8 mouse cellular contexts compared by ENCODE assay signal in genomic region chr12:70347202-70347841, GRCm38 (mm10). TPM values are rescaled to one million over a fixed set of nuclear protein-coding genes. Genes with fewer than 3 reads are reported as not detected.
A peak's percentile ranks its signal among the peaks of the same experiment; 100 is the strongest.
DNase-seq lines count a peak whose midpoint lies in the region; ATAC-seq lines count a peak whose summit lies in the region.

Gene Trim9, minus strand, starts transcription at chr12:70347614.

- no peaks in the 10 kb centered on the region for H3K9me3 ChIP-seq in heart, embryonic 14.5 days (ENCODE audit: control insufficient read depth, low read length)
- no peaks in the 10 kb centered on the region for H3K9me3 ChIP-seq in liver, embryonic 11.5 days (ENCODE audit: control insufficient read depth, low read length)
- H3K9me3 ChIP-seq in stomach, embryonic 15.5 days, result no peaks in the 10 kb centered on the region

- no peaks in the 10 kb centered on the region; the same call in 1 of the 2 replicates for H3K4me1 ChIP-seq in brown adipose tissue, adult 24 weeks (ENCODE audit: control insufficient read depth, insufficient read depth, insufficient read length, low read length)
- peaks cover 13 to 17% of the 10 kb centered on the region in 2 experiments for H3K4me1 ChIP-seq in heart, embryonic 14.5 days (ENCODE audit: control insufficient read depth in 2 of 2, insufficient read depth in 2 of 2, low read length in 2 of 2)
- H3K4me1 ChIP-seq in liver, embryonic 11.5 days (replicated peaks; ENCODE audit: control insufficient read depth, insufficient read depth, low read length), result peaks cover 12% of the 10 kb centered on the region; the same call in 1 of the 2 replicates
- H3K4me1 ChIP-seq in stomach, embryonic 15.5 days, result peaks cover 15% of the 10 kb centered on the region; the same call in 1 of the 2 replicates

- peak within 1 kb of the TSS; percentile 55 for H3K4me3 ChIP-seq in brown adipose tissue, adult 24 weeks (ENCODE audit: insufficient read depth, low read depth, low read length)
- peak within 1 kb of the TSS; percentile 67 for H3K4me3 ChIP-seq in heart, embryonic 14.5 days (ENCODE audit: control insufficient read depth in 1 of 2, insufficient read depth in 1 of 2, low read depth in 1 of 2, low read length in 2 of 2)
- peak within 1 kb of the TSS; percentile 57 for H3K4me3 ChIP-seq in liver, embryonic 11.5 days (ENCODE audit: low read depth, low read length)
- peak within 1 kb of the TSS; percentile 57 for H3K4me3 ChIP-seq in stomach, embryonic 15.5 days (replicated peaks)

- peaks cover 25% of the 10 kb centered on the region for H3K27me3 ChIP-seq in heart, embryonic 14.5 days (ENCODE audit: control insufficient read depth, insufficient read depth, low read length)
- H3K27me3 ChIP-seq in liver, embryonic 11.5 days (replicated peaks; ENCODE audit: control insufficient read depth, insufficient read depth, low read length), result peaks cover 40% of the 10 kb centered on the region
- peaks cover 17% of the 10 kb centered on the region for H3K27me3 ChIP-seq in stomach, embryonic 15.5 days (replicated peaks)

- peak; percentile 95 for ATAC-seq in heart, embryonic 14.5 days (ENCODE audit: insufficient number of reproducible peaks, insufficient read depth, low FRiP score, low read depth)
- peak; percentile 97 for ATAC-seq in liver, embryonic 11.5 days (replicated peaks; ENCODE audit: low FRiP score)
- ATAC-seq in stomach, embryonic 15.5 days (ENCODE audit: insufficient read depth, low FRiP score, low read depth), result peak; percentile 98

- peak; percentile 81 for DNase-seq in CD4-positive, CD25-positive, alpha-beta regulatory T cell, adult 2 months (ENCODE audit: low read depth, low spot score)
- DNase-seq in fibroblast of lung, adult 2 months (ENCODE audit: low read depth), result peak; percentile 36
- DNase-seq in kidney, postnatal 10 days, result peak; percentile 96
- DNase-seq in liver, embryonic 11.5 days (ENCODE audit: low spot score), result peak; percentile 91
- DNase-seq in neural tube, embryonic 10.5 days (ENCODE audit: extremely low spot score, low spot score), result peak; percentile 94

- WGBS in heart, embryonic 14.5 days, result under 1% methylated on average over 48 of the region's 50 CpGs
- 0% methylated on average over 39 of the region's 50 CpGs for WGBS in liver, embryonic 11.5 days
- 0% methylated on average over 50 of the region's 50 CpGs for WGBS in stomach, embryonic 15.5 days

- H3K27ac ChIP-seq in brown adipose tissue, adult 24 weeks (replicated peaks; ENCODE audit: low read depth, low read length), result no peak within 1 kb of the TSS
- H3K27ac ChIP-seq in heart, embryonic 14.5 days (replicated peaks in 1 of 2; ENCODE audit: control insufficient read depth in 1 of 2, insufficient read depth in 1 of 2, low read depth in 2 of 2, low read length in 2 of 2), result no peak within 1 kb of the TSS
- H3K27ac ChIP-seq in liver, embryonic 11.5 days (ENCODE audit: low read depth, low read length), result no peak within 1 kb of the TSS
- peak within 1 kb of the TSS; percentile 72 for H3K27ac ChIP-seq in stomach, embryonic 15.5 days

- peak within 1 kb of the TSS; percentile 98 for H3K4me2 ChIP-seq in heart, embryonic 14.5 days (ENCODE audit: low read length)
- H3K4me2 ChIP-seq in liver, embryonic 11.5 days, result peak within 1 kb of the TSS; percentile 87
- H3K4me2 ChIP-seq in stomach, embryonic 15.5 days, result peak within 1 kb of the TSS; percentile 83

- peak within 1 kb of the TSS; percentile 73 for H3K9ac ChIP-seq in heart, embryonic 14.5 days (ENCODE audit: low read length)
- H3K9ac ChIP-seq in liver, embryonic 11.5 days (ENCODE audit: low read depth, low read length), result peak within 1 kb of the TSS; percentile 38; the same call in 1 of the 2 replicates
- peak within 1 kb of the TSS; percentile 35 for H3K9ac ChIP-seq in stomach, embryonic 15.5 days

- H3K36me3 ChIP-seq in heart, embryonic 14.5 days (ENCODE audit: control insufficient read depth, insufficient read depth, low read length), result no peaks in the 10 kb centered on the region
- no peaks in the 10 kb centered on the region for H3K36me3 ChIP-seq in liver, embryonic 11.5 days (ENCODE audit: control insufficient read depth, insufficient read depth, low read length)
- no peaks in the 10 kb centered on the region for H3K36me3 ChIP-seq in stomach, embryonic 15.5 days

RNA-seq across cellular contexts. Expression of gene Trim9, which starts in this region (rescaled TPM):
- not detected in 2 replicates for polyA plus RNA-seq in brown adipose tissue, adult 24 weeks (2012; ENCODE audit: insufficient read depth, insufficient read length, missing spikeins)
- polyA plus RNA-seq in heart, embryonic 14.5 days (2014; fragmentation: Nextera tagmentation; extraction: Ambion mirVana), result 0.30 and 0.35 TPM in 2 replicates
- polyA plus RNA-seq in liver, embryonic 11.5 days (2014; fragmentation: Nextera tagmentation; extraction: Ambion mirVana), result 0.53 and 0.70 TPM in 2 replicates
- polyA plus RNA-seq in stomach, embryonic 15.5 days (2015; fragmentation: Nextera tagmentation; extraction: Ambion mirVana), result 1.4 and 1.8 TPM in 2 replicates

Comparison
In these comparisons a context has a peak if more than half of its experiments do, and no peak if none do; other contexts are left out.
1. Peak in ATAC-seq, H3K4me3 ChIP-seq, H3K9ac ChIP-seq and H3K4me2 ChIP-seq in heart, embryonic 14.5 days; RNA of the gene not detected or under 1 TPM.
2. Peak in DNase-seq, ATAC-seq, H3K4me3 ChIP-seq, H3K9ac ChIP-seq and H3K4me2 ChIP-seq in liver, embryonic 11.5 days; RNA of the gene not detected or under 1 TPM.
3. DNase-seq: peak in every context shown above with its lines; median percentile 96 in kidney, postnatal 10 days; 94 in neural tube, embryonic 10.5 days; 91 in liver, embryonic 11.5 days; 81 in CD4-positive, CD25-positive, alpha-beta regulatory T cell, adult 2 months; 36 in fibroblast of lung, adult 2 months.